Mouse (Mus musculus) brain, embryonic 14.5 days (tissue): ENCODE results near the gene Dpf3.

ENCODE experiments used
- CTCF ChIP-seq: fragments of 200-500 bp; IDR thresholded peaks from 2 replicates; pipeline ENCODE4 v1.5.1; 2012; ENCODE audit warnings: inconsistent platforms, mild to moderate bottlenecking, moderate library complexity, borderline replicate concordance; ENCODE audit not compliant: insufficient read depth, insufficient read length; ENCODE audit errors: extremely low read depth
- POLR2A ChIP-seq: fragments of 200-500 bp; IDR thresholded peaks from 2 replicates; pipeline ENCODE4 v1.6.1; 2012; ENCODE audit warnings: mild to moderate bottlenecking, inconsistent platforms, borderline replicate concordance; ENCODE audit not compliant: poor library complexity, insufficient read depth, insufficient read length, severe bottlenecking; ENCODE audit errors: extremely low read depth

- TF ChIP-seq CTCF (no peak), POLR2A (no peak)
These were observed 246.5 kb downstream of the Dpf3 start for GRCm38 (mm10) chr12:83241022-83241421.
